Mouse (Mus musculus): ENCODE measurements around the gene Gpx7. TPM values are rescaled to one million over a fixed set of nuclear protein-coding genes. Genes with fewer than 3 reads are reported as not detected.

Gpx7 gene
- 4.6 and 13.0 TPM in 2 replicates for polyA plus RNA-seq (2012; ENCODE audit: insufficient read depth, insufficient read length, missing spikeins)

DNA sequence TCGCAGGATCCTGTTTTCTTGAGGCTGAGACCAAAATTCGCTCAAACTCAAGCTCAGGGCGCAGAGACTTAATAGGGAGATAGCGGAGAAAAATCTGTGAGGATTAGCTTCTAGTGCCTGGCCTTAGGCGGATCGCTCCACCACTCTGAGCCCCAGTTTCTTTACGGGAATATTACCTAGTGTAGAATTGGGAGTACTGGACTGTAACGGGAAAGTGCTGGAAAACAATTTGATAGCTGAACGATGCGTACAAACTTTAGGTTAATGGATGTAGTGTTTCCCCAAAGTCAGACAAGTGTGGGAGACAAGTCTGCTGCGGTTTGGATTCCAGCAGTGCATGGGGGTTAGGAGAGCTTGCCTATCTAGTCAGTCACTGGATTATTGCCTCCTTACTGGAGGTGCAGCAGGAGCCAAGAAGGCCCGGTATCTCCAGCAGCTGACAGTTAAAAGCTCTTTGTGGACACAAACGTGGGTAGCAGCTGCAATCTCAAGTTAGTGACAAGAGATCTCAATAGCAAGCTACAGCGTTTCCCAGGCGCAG is at the start of gene Gpx7:
TSS of gene Gpx7 (minus strand) at position 101 of the 541 bp plus-strand sequence.
- H3K27ac ChIP-seq (replicated peaks; ENCODE audit: low read depth, low read length), result peak within 1 kb of the TSS; percentile 63

DNA sequence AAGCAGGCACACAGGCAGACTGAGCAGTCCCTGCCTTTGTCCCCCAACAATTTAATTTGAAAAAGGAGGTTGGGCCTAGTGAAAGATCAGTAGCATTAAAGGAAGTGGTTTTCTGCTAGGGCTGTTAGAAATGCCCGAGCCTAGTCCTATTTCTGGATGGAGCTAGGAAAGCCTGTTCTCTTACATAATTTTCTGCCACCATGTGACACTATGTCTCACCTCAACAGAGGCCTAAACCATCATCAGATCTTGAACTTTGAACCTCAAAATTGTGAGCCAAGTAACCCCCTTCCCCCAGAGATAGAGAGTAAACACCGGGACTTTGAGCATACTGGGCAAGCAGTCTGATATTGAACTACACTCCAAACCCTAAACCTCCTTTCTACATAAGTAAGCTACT is 49.3 kb upstream of the Gpx7 start:
- no peak overlapping the region for H3K4me3 ChIP-seq (ENCODE audit: insufficient read depth, low read depth, low read length)
- H3K27ac ChIP-seq (replicated peaks; ENCODE audit: low read depth, low read length), result no peak overlapping the region
- peaks cover 2% of the 10 kb centered on the region for H3K4me1 ChIP-seq (ENCODE audit: control insufficient read depth, insufficient read depth, insufficient read length, low read length)

More for the DNA sequence above, at the start of gene Gpx7:
- Histone ChIP-seq H3K4me3 (ENCODE audit: insufficient read depth, low read depth, low read length) (peak within 1 kb of the TSS; percentile 63), H3K4me1 (ENCODE audit: control insufficient read depth, insufficient read depth, insufficient read length, low read length) (peaks cover 3% of the 10 kb centered on the region; the same call in 1 of the 2 replicates)

DNA sequence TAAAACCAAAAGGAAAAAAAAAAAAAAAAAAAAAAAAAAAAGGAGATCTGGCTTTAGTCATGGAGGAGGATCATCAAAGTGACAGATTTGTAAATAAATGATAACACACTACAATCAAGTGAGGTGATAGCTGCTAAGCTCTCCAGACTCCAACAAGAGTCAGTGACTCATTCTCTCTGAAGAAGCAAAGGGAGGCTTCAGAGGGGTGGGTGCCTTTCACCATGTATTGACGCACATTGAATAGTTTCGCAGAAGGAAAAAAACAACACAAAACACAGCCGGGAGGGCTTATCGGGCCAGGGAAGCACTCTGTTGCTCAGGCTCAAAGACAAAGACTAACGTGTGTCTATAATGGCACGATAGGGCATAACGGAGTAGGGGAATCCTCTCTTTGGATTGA is 41.3 kb upstream of the Gpx7 start:
- no peak overlapping the region for H3K27ac ChIP-seq (replicated peaks; ENCODE audit: low read depth, low read length)
- H3K4me3 ChIP-seq (ENCODE audit: insufficient read depth, low read depth, low read length), result no peak overlapping the region
- H3K4me1 ChIP-seq (ENCODE audit: control insufficient read depth, insufficient read depth, insufficient read length, low read length), result no peaks in the 10 kb centered on the region

DNA sequence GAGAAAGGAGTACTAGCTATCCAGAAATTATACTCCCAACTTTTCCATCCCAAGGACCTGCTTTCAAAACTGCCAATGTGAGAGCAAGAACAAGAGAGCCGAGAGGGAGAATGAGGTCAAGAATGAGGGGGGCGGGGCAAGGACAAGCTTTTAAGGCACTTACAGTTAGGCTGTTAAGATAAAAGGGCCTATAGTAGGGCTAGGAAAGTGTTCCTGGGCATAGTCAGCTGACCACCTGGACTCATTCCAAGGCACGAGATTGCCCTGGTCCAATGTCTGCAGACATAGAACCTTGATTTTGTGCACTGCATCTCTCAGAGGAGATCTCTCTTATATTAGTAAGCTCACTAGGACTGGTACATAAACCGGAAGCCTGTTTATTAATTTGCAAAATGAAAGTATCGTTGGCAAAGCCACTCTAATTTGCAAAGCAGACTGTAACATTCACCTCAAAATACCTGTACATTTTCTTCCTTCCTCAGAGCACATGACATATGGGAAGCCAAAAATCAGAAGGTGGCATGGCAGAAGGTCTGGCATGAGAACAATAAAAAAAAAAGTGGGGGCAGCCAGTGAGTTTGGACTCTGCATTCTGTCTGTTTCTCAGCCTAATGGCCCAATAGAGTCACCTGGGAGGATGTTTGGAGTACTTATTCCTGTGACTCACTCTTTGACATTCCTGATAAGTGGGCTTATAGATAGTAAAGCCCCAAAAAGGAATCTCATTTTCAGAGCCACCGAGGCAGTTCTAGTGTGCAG is 31.5 kb upstream of the Gpx7 start:
- no peak overlapping the region for H3K27ac ChIP-seq (replicated peaks; ENCODE audit: low read depth, low read length)
- no peak overlapping the region for H3K4me3 ChIP-seq (ENCODE audit: insufficient read depth, low read depth, low read length)
- H3K4me1 ChIP-seq (ENCODE audit: control insufficient read depth, insufficient read depth, insufficient read length, low read length), result no peaks in the 10 kb centered on the region; the same call in 1 of the 2 replicates

DNA sequence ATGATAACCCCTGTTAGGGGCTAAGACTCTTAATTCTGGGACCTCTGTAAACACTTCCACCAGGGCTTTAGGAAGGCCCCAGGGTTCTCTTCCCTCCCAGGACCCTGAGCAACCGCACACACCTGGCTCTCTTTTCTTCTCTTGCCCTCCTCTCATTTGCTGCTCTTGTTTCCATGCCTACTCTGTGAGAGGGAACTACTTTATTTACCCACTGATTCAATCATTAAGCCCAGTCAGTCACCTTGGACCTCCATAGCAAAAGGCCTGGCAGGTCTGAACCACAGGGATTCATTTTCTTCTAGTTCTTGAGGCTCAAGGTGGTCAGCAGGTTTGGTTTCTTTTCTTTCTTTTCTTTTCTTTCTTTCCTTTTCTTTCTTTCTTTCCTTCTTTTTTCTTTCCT is 29.5 kb upstream of the Gpx7 start:
- Histone ChIP-seq H3K4me3 (ENCODE audit: insufficient read depth, low read depth, low read length) (no peak overlapping the region), H3K27ac (replicated peaks; ENCODE audit: low read depth, low read length) (no peak overlapping the region), H3K4me1 (ENCODE audit: control insufficient read depth, insufficient read depth, insufficient read length, low read length) (no peaks in the 10 kb centered on the region; the same call in 1 of the 2 replicates)

DNA sequence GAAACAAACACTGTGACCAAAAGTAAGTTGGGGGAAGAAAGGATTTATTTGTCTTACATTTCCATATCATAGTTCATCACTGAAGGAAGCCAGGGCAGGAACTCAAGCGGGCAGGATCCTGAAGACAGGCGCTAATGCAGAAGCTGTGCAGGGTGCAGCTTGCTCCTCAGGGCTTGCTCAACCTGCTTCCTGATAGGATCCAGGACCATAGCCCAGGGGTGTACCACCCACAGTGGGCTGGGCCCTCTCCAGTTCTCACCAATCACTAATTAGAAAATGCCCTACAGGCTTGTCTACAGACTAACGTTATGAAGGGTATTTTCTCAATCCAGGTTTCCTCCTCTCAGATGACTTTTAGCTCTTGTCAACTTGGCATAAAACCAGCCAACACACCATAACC is 28.9 kb upstream of the Gpx7 start:
- Histone ChIP-seq H3K4me3 (ENCODE audit: insufficient read depth, low read depth, low read length) (no peak overlapping the region), H3K4me1 (ENCODE audit: control insufficient read depth, insufficient read depth, insufficient read length, low read length) (no peaks in the 10 kb centered on the region; the same call in 1 of the 2 replicates), H3K27ac (replicated peaks; ENCODE audit: low read depth, low read length) (no peak overlapping the region)

DNA sequence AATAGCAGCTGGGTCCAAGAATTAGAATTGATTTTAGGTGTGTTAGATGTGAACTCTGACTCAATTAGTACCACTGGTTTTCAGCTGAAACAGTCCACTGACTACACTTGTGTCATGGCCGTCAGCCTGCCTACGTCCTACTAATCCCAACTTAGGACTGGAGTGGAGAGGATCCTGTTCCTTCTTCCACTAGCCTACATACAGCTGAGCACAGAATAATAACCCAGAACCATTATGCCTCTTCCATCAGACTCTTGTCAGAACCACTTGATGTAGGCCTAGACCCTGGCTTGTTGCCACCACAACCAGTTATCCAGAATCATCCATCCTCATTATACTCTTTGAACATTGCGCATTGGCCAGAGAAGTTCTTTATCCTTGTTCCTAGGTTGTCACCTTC is 28.0 kb upstream of the Gpx7 start:
- no peak overlapping the region for H3K27ac ChIP-seq (replicated peaks; ENCODE audit: low read depth, low read length)
- H3K4me1 ChIP-seq (ENCODE audit: control insufficient read depth, insufficient read depth, insufficient read length, low read length), result no peaks in the 10 kb centered on the region; the same call in 1 of the 2 replicates
- no peak overlapping the region for H3K4me3 ChIP-seq (ENCODE audit: insufficient read depth, low read depth, low read length)

DNA sequence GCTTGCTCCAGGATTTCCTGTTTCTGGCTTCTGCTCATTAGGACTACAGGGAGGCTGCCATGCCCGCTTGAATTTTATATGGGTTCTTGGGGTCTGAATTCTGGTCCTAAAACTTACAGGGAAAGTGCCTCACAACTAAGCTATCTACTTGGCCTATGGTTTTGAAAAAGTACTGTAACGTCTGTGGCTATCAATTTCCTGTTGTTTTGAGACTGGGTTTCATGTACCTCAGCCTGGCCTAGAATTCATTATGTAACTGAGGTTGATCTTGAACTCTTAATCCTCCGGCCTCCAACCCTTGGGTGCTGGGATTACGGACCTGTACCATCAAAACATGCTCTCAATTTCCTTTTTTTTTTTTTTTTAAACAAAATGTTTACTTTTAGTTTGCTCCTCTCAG is 27.5 kb upstream of the Gpx7 start:
- Histone ChIP-seq H3K4me3 (ENCODE audit: insufficient read depth, low read depth, low read length) (no peak overlapping the region), H3K27ac (replicated peaks; ENCODE audit: low read depth, low read length) (no peak overlapping the region), H3K4me1 (ENCODE audit: control insufficient read depth, insufficient read depth, insufficient read length, low read length) (no peaks in the 10 kb centered on the region; the same call in 1 of the 2 replicates)

DNA sequence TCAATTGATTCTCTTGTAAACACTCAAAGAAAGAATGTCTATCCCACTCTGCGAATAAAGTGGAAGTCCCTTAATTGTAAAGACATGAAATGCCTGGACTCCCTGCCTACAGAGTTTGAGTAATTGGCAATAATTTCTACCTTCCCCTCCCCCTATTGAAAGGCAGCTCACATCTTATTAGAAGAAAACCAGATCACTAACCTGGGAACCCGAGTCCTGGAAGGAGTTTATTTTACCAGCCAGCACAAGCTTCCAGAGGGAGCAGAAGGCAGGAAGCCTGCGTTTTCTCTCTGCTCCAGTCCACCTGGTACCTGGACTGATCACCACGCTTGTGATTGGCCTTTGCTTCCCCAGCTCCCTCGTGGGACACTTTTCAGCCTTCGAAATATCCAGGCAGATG is 26.6 kb upstream of the Gpx7 start:
- Histone ChIP-seq H3K4me3 (ENCODE audit: insufficient read depth, low read depth, low read length) (no peak overlapping the region), H3K4me1 (ENCODE audit: control insufficient read depth, insufficient read depth, insufficient read length, low read length) (no peaks in the 10 kb centered on the region; the same call in 1 of the 2 replicates), H3K27ac (replicated peaks; ENCODE audit: low read depth, low read length) (no peak overlapping the region)

DNA sequence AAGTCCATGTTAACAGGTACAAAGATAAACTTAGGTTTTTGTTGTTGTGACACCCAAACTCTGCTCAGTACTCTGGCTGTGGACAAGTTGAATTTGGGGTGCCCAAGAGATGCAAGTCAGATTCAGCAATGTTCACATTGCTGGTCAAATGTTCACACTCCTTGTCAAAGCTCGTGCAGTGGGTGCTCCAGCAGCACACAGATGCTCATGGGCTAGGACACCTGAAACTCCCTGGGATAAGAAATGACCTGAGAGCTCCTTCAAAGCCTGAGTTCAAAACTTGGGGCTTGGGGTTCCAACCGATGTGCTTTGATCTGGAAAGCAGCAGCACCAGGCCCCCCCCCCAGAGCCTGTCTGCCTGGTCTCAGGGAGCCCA is 24.8 kb upstream of the Gpx7 start:
- no peaks in the 10 kb centered on the region; the same call in 1 of the 2 replicates for H3K4me1 ChIP-seq (ENCODE audit: control insufficient read depth, insufficient read depth, insufficient read length, low read length)
- H3K4me3 ChIP-seq (ENCODE audit: insufficient read depth, low read depth, low read length), result no peak overlapping the region
- no peak overlapping the region for H3K27ac ChIP-seq (replicated peaks; ENCODE audit: low read depth, low read length)

DNA sequence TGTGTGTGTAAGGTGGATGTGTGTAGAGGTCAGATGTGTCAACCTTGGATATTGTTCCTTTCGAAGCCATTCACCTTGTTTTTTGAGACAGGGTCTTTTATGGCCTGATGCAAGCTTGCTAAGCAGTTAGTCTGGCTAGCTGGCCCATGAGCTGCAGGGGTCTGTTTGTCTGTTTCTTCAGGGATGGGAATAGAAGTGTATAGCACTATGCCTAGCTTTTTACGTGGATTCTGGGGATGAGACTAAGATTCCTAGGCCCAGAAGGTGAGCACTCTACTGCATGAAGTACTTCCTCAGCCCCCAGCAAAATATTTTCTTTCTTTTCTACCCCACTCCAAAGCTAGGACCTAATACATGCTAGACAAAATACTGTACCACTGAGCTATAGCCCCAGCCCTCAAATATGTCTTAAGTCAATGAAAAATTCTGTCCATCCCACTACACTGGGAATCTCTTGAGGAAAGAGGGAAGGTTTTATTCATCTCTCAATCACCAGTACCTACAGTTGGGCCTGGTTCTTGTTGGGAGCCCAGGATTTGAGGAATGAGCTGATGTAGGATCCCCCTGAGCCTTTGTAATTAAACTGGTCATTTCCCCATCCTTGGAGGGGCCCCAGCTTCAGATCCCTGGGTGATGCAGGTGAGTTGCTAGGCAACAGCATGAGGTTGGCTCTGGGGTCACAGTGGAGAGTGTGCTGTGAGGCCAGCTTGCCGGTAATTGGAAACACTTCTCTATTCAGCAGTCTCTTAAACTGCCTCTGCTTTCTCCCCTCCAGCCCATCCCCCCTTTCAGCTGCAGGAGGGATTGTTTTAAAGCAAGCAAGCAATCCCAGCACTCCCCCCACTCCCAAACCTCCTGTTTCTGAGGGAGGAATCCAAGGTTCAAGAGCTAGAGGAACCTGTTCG is 24.1 kb upstream of the Gpx7 start:
- no peaks in the 10 kb centered on the region; the same call in 1 of the 2 replicates for H3K4me1 ChIP-seq (ENCODE audit: control insufficient read depth, insufficient read depth, insufficient read length, low read length)
- no peak overlapping the region for H3K27ac ChIP-seq (replicated peaks; ENCODE audit: low read depth, low read length)
- no peak overlapping the region for H3K4me3 ChIP-seq (ENCODE audit: insufficient read depth, low read depth, low read length)

DNA sequence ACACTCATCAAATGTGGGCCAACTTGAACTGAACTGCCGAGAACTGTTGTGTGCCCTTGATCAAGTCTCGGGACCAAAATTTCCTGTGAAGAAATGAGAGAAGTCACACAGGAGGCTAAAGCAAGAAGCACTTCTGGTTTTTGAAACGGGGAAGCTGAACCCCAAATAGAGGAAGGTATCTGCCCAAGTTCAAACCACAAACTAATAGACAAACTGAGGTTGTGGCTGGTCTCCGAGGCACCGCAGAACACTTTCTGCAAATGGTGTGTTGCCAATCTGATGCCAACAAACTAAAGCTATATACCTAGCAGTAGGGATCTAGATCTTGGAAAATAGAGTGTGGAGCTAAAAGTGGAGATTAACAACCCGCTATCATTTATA is 21.6 kb upstream of the Gpx7 start:
- H3K4me3 ChIP-seq (ENCODE audit: insufficient read depth, low read depth, low read length), result no peak overlapping the region
- no peak overlapping the region for H3K27ac ChIP-seq (replicated peaks; ENCODE audit: low read depth, low read length)
- H3K4me1 ChIP-seq (ENCODE audit: control insufficient read depth, insufficient read depth, insufficient read length, low read length), result no peaks in the 10 kb centered on the region

DNA sequence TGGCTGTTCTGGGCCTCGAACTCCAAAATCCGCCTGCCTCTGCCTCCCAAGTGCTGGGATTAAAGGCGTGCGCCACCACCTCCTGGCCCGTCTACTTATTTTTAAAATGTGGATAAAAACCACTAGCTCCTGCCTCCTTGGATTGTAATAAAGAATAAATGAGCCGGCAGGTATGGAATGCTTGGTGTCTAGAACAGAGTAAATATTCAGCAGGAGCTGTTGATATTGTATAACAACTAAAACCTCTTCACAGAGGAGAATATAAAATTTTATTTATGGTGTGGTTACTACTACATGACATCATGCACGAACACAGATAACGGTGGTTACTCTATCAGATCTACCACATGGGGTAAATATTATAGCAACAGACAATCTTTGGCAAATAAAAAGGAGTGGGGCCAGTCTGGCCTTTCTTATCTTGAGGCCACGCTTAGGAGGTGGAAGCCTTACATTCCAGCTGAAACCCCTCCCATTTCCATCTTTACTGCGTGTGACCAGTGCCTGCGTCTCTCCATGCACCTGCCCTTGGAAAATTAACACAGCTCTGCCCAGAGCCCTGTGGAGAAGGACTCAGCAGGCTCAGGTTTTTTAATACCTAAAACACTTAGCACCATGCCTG is 21.1 kb upstream of the Gpx7 start:
- Histone ChIP-seq H3K27ac (replicated peaks; ENCODE audit: low read depth, low read length) (no peak overlapping the region), H3K4me3 (ENCODE audit: insufficient read depth, low read depth, low read length) (no peak overlapping the region), H3K4me1 (ENCODE audit: control insufficient read depth, insufficient read depth, insufficient read length, low read length) (no peaks in the 10 kb centered on the region)

DNA sequence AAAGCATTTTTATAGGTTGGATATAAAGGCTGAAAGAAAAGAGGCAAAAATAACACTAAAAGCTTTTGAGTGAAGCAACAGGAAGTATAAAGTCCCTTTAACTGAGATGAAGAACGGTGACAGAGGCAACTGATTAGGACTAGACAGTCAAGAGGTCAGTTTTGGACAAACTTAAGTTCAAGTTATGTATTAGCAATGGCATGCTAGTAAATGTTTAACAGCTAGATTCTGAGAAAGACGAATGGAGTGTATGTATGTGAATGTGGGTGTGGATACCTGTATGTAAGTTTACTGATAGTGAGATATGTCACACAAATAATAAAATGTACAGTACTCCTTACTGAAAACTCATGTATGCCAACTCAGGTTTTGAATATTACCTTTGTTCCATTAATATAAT is 17.8 kb upstream of the Gpx7 start:
- H3K4me3 ChIP-seq (ENCODE audit: insufficient read depth, low read depth, low read length), result no peak overlapping the region

DNA sequence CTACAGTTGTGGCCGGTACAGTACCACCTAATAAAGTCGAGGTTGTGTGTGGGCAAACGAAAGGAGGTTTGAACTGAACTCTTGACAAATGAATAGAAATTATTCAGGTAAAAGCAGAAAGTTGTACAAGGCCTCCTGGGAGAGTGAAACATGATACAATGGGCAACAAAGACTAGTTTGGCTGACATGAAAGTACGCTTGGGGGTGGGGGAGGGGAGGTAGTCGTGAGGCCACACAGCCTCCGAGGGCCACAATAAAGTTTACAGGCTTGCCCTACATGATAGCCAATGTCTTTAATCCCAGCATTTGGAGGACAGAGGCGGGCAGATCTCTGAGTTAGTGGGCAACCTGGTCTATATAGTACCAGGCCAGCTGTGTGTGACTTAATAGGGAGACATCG is 860 bp upstream of the Gpx7 start:
- no peak overlapping the region for H3K4me3 ChIP-seq (ENCODE audit: insufficient read depth, low read depth, low read length)
- H3K27ac ChIP-seq (replicated peaks; ENCODE audit: low read depth, low read length), result no peak overlapping the region
- H3K4me1 ChIP-seq (ENCODE audit: control insufficient read depth, insufficient read depth, insufficient read length, low read length), result peaks cover 3% of the 10 kb centered on the region; the same call in 1 of the 2 replicates

More for the DNA sequence above, 17.8 kb upstream of the Gpx7 start:
- no peak overlapping the region for H3K27ac ChIP-seq (replicated peaks; ENCODE audit: low read depth, low read length)
- H3K4me1 ChIP-seq (ENCODE audit: control insufficient read depth, insufficient read depth, insufficient read length, low read length), result no peaks in the 10 kb centered on the region

Measured in brown adipose tissue, adult 24 weeks (tissue).